Mouse (Mus musculus): ENCODE measurements around the gene Dtx3. TPM values are rescaled to one million over a fixed set of nuclear protein-coding genes. Genes with fewer than 3 reads are reported as not detected.
"Not testable (repeated sequence)": the region's sequence is repeated elsewhere in the genome, so short reads cannot be mapped to it uniquely, and the experiment has no call there.

The Dtx3 gene
- polyA plus RNA-seq, 1 experiment from 2014 or later: 148 TPM

- Histone ChIP-seq H3K27ac (ENCODE audit: low read depth, low read length) (no peak overlapping the region), H3K36me3 (ENCODE audit: control insufficient read depth, insufficient read depth, low read length) (no peaks in the 10 kb centered on the region), H3K4me2 (ENCODE audit: low read depth) (no peak overlapping the region), H3K27me3 (ENCODE audit: control insufficient read depth, insufficient read depth, low read length) (peaks cover 30% of the 10 kb centered on the region), H3K9me3 (ENCODE audit: control insufficient read depth, low read length) (no peaks in the 10 kb centered on the region), H3K4me1 (ENCODE audit: control insufficient read depth, insufficient read depth, low read length) (0 out of 2 replicates have a peak, but pooled peaks cover 4% of the 10 kb centered on the region), H3K4me3 (ENCODE audit: low read depth, low read length) (no peak overlapping the region), H3K9ac (ENCODE audit: low read length) (no peak overlapping the region)
- 93% methylated on average over 4 of the region's 4 CpGs for WGBS
- no peak for ATAC-seq (ENCODE audit: insufficient read depth, low FRiP score, low TSS enrichment)
- no peak for DNase-seq (ENCODE audit: low spot score)
Measured at GRCm38 (mm10) chr10:127164190-127164589, 31.3 kb downstream of the Dtx3 start.

- not testable (repeated sequence) for H3K27ac ChIP-seq (ENCODE audit: low read depth, low read length); H3K9me3 ChIP-seq (ENCODE audit: control insufficient read depth, low read length); ATAC-seq (ENCODE audit: insufficient read depth, low FRiP score, low TSS enrichment); H3K4me2 ChIP-seq (ENCODE audit: low read depth); H3K9ac ChIP-seq (ENCODE audit: low read length); DNase-seq (ENCODE audit: low spot score); H3K4me1 ChIP-seq (ENCODE audit: control insufficient read depth, insufficient read depth, low read length); H3K36me3 ChIP-seq (ENCODE audit: control insufficient read depth, insufficient read depth, low read length); H3K4me3 ChIP-seq (ENCODE audit: low read depth, low read length)
- peaks cover 23% of the 10 kb centered on the region for H3K27me3 ChIP-seq (ENCODE audit: control insufficient read depth, insufficient read depth, low read length)
- 59% methylated on average over 7 of the region's 7 CpGs for WGBS
Measured at GRCm38 (mm10) chr10:127162771-127163261, 32.7 kb downstream of the Dtx3 start.

- Histone ChIP-seq H3K36me3 (ENCODE audit: control insufficient read depth, insufficient read depth, low read length) (no peaks in the 10 kb centered on the region), H3K4me2 (ENCODE audit: low read depth) (no peak overlapping the region), H3K9me3 (ENCODE audit: control insufficient read depth, low read length) (no peaks in the 10 kb centered on the region), H3K4me3 (ENCODE audit: low read depth, low read length) (no peak overlapping the region), H3K4me1 (ENCODE audit: control insufficient read depth, insufficient read depth, low read length) (0 out of 2 replicates have a peak, but pooled peaks cover 4% of the 10 kb centered on the region), H3K27ac (ENCODE audit: low read depth, low read length) (no peak overlapping the region), H3K27me3 (ENCODE audit: control insufficient read depth, insufficient read depth, low read length) (peaks cover 4% of the 10 kb centered on the region; the same call in 1 of the 2 replicates), H3K9ac (ENCODE audit: low read length) (no peak overlapping the region)
- no peak for ATAC-seq (ENCODE audit: insufficient read depth, low FRiP score, low TSS enrichment)
- no peak for DNase-seq (ENCODE audit: low spot score)
- 68% methylated on average over 3 of the region's 3 CpGs for WGBS
Measured at GRCm38 (mm10) chr10:127160728-127161127, 34.8 kb downstream of the Dtx3 start.

GRCm38 (mm10) chr10:127160081-127160480 is 35.4 kb downstream of the Dtx3 start:
- Histone ChIP-seq H3K27me3 (ENCODE audit: control insufficient read depth, insufficient read depth, low read length) (no peaks in the 10 kb centered on the region), H3K4me1 (ENCODE audit: control insufficient read depth, insufficient read depth, low read length) (no peaks in the 10 kb centered on the region), H3K36me3 (ENCODE audit: control insufficient read depth, insufficient read depth, low read length) (no peaks in the 10 kb centered on the region), H3K4me3 (ENCODE audit: low read depth, low read length) (no peak overlapping the region), H3K4me2 (ENCODE audit: low read depth) (no peak overlapping the region), H3K27ac (ENCODE audit: low read depth, low read length) (no peak overlapping the region), H3K9ac (ENCODE audit: low read length) (no peak overlapping the region), H3K9me3 (ENCODE audit: control insufficient read depth, low read length) (no peaks in the 10 kb centered on the region)
- WGBS: 82% methylated on average over 9 of the region's 9 CpGs
- no peak for DNase-seq (ENCODE audit: low spot score)
- ATAC-seq (ENCODE audit: insufficient read depth, low FRiP score, low TSS enrichment): no peak

GRCm38 (mm10) chr10:127158471-127158870 is 37.1 kb downstream of the Dtx3 start:
- H3K36me3 ChIP-seq (ENCODE audit: control insufficient read depth, insufficient read depth, low read length): no peaks in the 10 kb centered on the region
- H3K4me2 ChIP-seq (ENCODE audit: low read depth): no peak overlapping the region
- no peaks in the 10 kb centered on the region for H3K27me3 ChIP-seq (ENCODE audit: control insufficient read depth, insufficient read depth, low read length)
- ATAC-seq (ENCODE audit: insufficient read depth, low FRiP score, low TSS enrichment) (no peak), DNase-seq (ENCODE audit: low spot score) (no peak)
- H3K9ac ChIP-seq (ENCODE audit: low read length): no peak overlapping the region
- 84% methylated on average over 3 of the region's 3 CpGs for WGBS
- no peaks in the 10 kb centered on the region for H3K9me3 ChIP-seq (ENCODE audit: control insufficient read depth, low read length)
- no peak overlapping the region for H3K27ac ChIP-seq (ENCODE audit: low read depth, low read length)
- no peak overlapping the region for H3K4me3 ChIP-seq (ENCODE audit: low read depth, low read length)
- no peaks in the 10 kb centered on the region for H3K4me1 ChIP-seq (ENCODE audit: control insufficient read depth, insufficient read depth, low read length)

- Histone ChIP-seq H3K27ac (ENCODE audit: low read depth, low read length) (no peak overlapping the region), H3K36me3 (ENCODE audit: control insufficient read depth, insufficient read depth, low read length) (no peaks in the 10 kb centered on the region), H3K4me3 (ENCODE audit: low read depth, low read length) (no peak overlapping the region), H3K9me3 (ENCODE audit: control insufficient read depth, low read length) (no peaks in the 10 kb centered on the region), H3K4me1 (ENCODE audit: control insufficient read depth, insufficient read depth, low read length) (no peaks in the 10 kb centered on the region), H3K27me3 (ENCODE audit: control insufficient read depth, insufficient read depth, low read length) (no peaks in the 10 kb centered on the region), H3K9ac (ENCODE audit: low read length) (no peak overlapping the region), H3K4me2 (ENCODE audit: low read depth) (no peak overlapping the region)
- DNase-seq (ENCODE audit: low spot score) (no peak), ATAC-seq (ENCODE audit: insufficient read depth, low FRiP score, low TSS enrichment) (no peak)
- WGBS: 67% methylated on average over 1 of the region's 1 CpGs
Measured at GRCm38 (mm10) chr10:127156511-127156910, 39.0 kb downstream of the Dtx3 start.

GRCm38 (mm10) chr10:127156089-127156488 is 39.4 kb downstream of the Dtx3 start:
- no peak for ATAC-seq (ENCODE audit: insufficient read depth, low FRiP score, low TSS enrichment)
- no peak overlapping the region for H3K4me2 ChIP-seq (ENCODE audit: low read depth)
- no peak overlapping the region for H3K27ac ChIP-seq (ENCODE audit: low read depth, low read length)
- H3K9me3 ChIP-seq (ENCODE audit: control insufficient read depth, low read length): no peaks in the 10 kb centered on the region
- H3K9ac ChIP-seq (ENCODE audit: low read length): no peak overlapping the region
- no peaks in the 10 kb centered on the region for H3K36me3 ChIP-seq (ENCODE audit: control insufficient read depth, insufficient read depth, low read length)
- no peak overlapping the region for H3K4me3 ChIP-seq (ENCODE audit: low read depth, low read length)
- DNase-seq (ENCODE audit: low spot score): no peak
- H3K27me3 ChIP-seq (ENCODE audit: control insufficient read depth, insufficient read depth, low read length): no peaks in the 10 kb centered on the region
- H3K4me1 ChIP-seq (ENCODE audit: control insufficient read depth, insufficient read depth, low read length): no peaks in the 10 kb centered on the region
- 91% methylated on average over 1 of the region's 1 CpGs for WGBS

- Histone ChIP-seq H3K9me3 (ENCODE audit: control insufficient read depth, low read length) (no peaks in the 10 kb centered on the region), H3K9ac (ENCODE audit: low read length) (no peak overlapping the region), H3K4me3 (ENCODE audit: low read depth, low read length) (no peak overlapping the region), H3K36me3 (ENCODE audit: control insufficient read depth, insufficient read depth, low read length) (no peaks in the 10 kb centered on the region), H3K4me2 (ENCODE audit: low read depth) (no peak overlapping the region), H3K27me3 (ENCODE audit: control insufficient read depth, insufficient read depth, low read length) (no peaks in the 10 kb centered on the region), H3K4me1 (ENCODE audit: control insufficient read depth, insufficient read depth, low read length) (no peaks in the 10 kb centered on the region), H3K27ac (ENCODE audit: low read depth, low read length) (no peak overlapping the region)
- DNase-seq (ENCODE audit: low spot score) (no peak), ATAC-seq (ENCODE audit: insufficient read depth, low FRiP score, low TSS enrichment) (no peak)
- 89% methylated on average over 5 of the region's 5 CpGs for WGBS
Measured at GRCm38 (mm10) chr10:127154652-127155051, 40.9 kb downstream of the Dtx3 start.

GRCm38 (mm10) chr10:127154241-127154640 is 41.3 kb downstream of the Dtx3 start:
- WGBS: 97% methylated on average over 2 of the region's 2 CpGs
- DNase-seq (ENCODE audit: low spot score) (no peak), ATAC-seq (ENCODE audit: insufficient read depth, low FRiP score, low TSS enrichment) (no peak)
- no peak overlapping the region for H3K9ac ChIP-seq (ENCODE audit: low read length)
- no peak overlapping the region for H3K27ac ChIP-seq (ENCODE audit: low read depth, low read length)
- no peaks in the 10 kb centered on the region for H3K27me3 ChIP-seq (ENCODE audit: control insufficient read depth, insufficient read depth, low read length)
- H3K4me1 ChIP-seq (ENCODE audit: control insufficient read depth, insufficient read depth, low read length): no peaks in the 10 kb centered on the region
- no peak overlapping the region for H3K4me3 ChIP-seq (ENCODE audit: low read depth, low read length)
- H3K9me3 ChIP-seq (ENCODE audit: control insufficient read depth, low read length): no peaks in the 10 kb centered on the region
- H3K36me3 ChIP-seq (ENCODE audit: control insufficient read depth, insufficient read depth, low read length): no peaks in the 10 kb centered on the region
- H3K4me2 ChIP-seq (ENCODE audit: low read depth): no peak overlapping the region
